Mouse (Mus musculus): ENCODE measurements around the gene Akp3.
A peak's percentile ranks its signal among the peaks of the same experiment; 100 is the strongest.

DNA sequence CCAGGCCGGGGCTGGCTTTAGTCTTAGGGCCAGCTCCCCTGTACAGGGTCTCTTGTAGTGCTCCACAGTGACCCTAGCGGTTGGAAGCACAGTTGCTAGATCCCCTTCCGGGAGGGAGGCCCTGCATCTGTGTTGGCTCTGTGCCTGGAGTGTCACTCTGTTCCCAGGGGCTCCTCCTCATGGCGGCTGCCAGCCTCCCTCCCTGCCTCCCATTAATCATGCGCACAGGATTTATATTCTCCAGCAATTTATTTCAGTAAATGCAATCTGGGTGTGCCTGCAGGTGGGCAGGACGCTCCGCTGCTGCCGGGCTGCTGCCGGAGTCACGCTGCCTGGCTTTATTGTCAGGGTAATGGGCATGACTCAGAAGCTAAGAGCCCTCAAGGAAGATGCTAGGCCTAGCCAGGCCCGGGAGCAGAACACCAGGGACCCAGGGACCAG is 51.1 kb downstream of the Akp3 start:
- TF ChIP-seq POLR2A (IDR thresholded peaks at IDR 0.05; ENCODE audit: low read depth, low read length) (no peak), CTCF (IDR thresholded peaks at IDR 0.05; ENCODE audit: borderline replicate concordance, insufficient read depth, low read length) (peak; percentile 25; the same call in 1 of the 2 replicates)

All from embryonic fibroblast, embryonic 13.5 days (primary cell).